In the genomic region with DNA sequence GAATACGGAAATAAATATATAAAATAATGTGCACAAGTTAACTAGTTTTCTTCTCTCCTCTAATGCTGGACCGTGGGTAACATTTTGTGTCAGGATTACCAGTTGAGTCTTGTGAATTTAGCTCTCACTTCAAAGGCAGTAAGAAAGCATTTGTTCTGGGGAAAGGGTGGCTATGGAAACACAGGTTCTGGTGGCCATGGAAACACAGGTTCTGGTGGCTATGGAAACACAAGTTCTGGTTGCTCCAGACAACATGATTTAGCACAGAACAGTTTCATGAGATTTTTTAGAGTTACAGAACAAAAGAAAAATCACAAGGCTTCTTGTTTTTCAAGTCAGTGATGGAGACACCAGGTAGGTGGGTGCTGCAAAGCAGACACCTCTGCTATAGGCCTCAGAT, we compare ENCODE assay signal across 16 mouse cellular contexts.
"Had no signal": no experiment of that assay in that cellular context is flagged by ENCODE, and none has a peak within 500 bp of the region (broad histone marks: within the 10 kb centered on the region; RNA-seq: fewer than 3 reads in every experiment).

No protein-coding gene starts in this region.

- H3K36me3 ChIP-seq: intestine, embryonic 15.5 days; limb, embryonic 12.5 days; liver, embryonic 13.5 days; lung, embryonic 15.5 days had no signal

- H3K9me3 ChIP-seq: intestine, embryonic 15.5 days; limb, embryonic 12.5 days; liver, embryonic 13.5 days; lung, embryonic 15.5 days had no signal

- H3K4me1 ChIP-seq: intestine, embryonic 15.5 days; limb, embryonic 12.5 days; liver, embryonic 13.5 days; lung, embryonic 15.5 days; megakaryocyte, embryonic 14.5 days had no signal

- H3K27ac ChIP-seq: intestine, embryonic 15.5 days; limb, embryonic 12.5 days; liver, embryonic 13.5 days; lung, embryonic 15.5 days; macrophage; stomach, postnatal 0 days had no signal

- ATAC-seq: intestine, embryonic 15.5 days; liver, postnatal 0 days; midbrain, embryonic 16.5 days had no signal

- H3K4me2 ChIP-seq: intestine, embryonic 15.5 days; limb, embryonic 12.5 days; liver, embryonic 13.5 days; lung, embryonic 15.5 days; midbrain, embryonic 11.5 days had no signal

- H3K27me3 ChIP-seq: intestine, embryonic 15.5 days; limb, embryonic 12.5 days; liver, embryonic 13.5 days; lung, embryonic 15.5 days; megakaryocyte, embryonic 14.5 days had no signal

- DNase-seq: kidney, adult 18-20 months; kidney, postnatal 10 days; kidney, postnatal 4 days; liver; liver, embryonic 13.5 days; liver, postnatal 0 days; lung, postnatal 14 days; thymus, postnatal 36 days had no signal

- H3K9ac ChIP-seq: intestine, embryonic 15.5 days; limb, embryonic 12.5 days; liver, embryonic 13.5 days; liver, postnatal 0 days; lung, embryonic 15.5 days had no signal

- H3K4me3 ChIP-seq: intestine, embryonic 15.5 days; limb, embryonic 12.5 days; liver, embryonic 13.5 days; lung, embryonic 15.5 days; megakaryocyte, embryonic 14.5 days had no signal
